Mouse (Mus musculus) liver, embryonic 14.5 days (tissue): ENCODE measurements around the gene Eppin. TPM values are rescaled to one million over a fixed set of nuclear protein-coding genes. Genes with fewer than 3 reads are reported as not detected.

ENCODE experiments used
- ATAC-seq: fragments of 200-750 bp; cut with Nextera tagmentation; 2 replicates; pipeline ENCODE4 v1.8.0; 2017; ENCODE audit warnings: moderate number of reproducible peaks, mild to moderate bottlenecking, moderate library complexity; ENCODE audit not compliant: insufficient read depth
- DNase-seq, 3 experiments: peaks; one replicate each; pipeline ENCODE4 v3.0.0-alpha.2; 2012 to 2013; ENCODE audit warnings: low read depth in 3 of 3, low spot score in 3 of 3
- H3K27ac ChIP-seq: fragments of 300-500 bp; sonication (generic); 2 replicates; pipeline ENCODE4 v1.5.1; 2014; ENCODE audit warnings: moderate library complexity, mild to moderate bottlenecking, control low read depth, inconsistent platforms
- H3K27me3 ChIP-seq: fragments of 300-500 bp; sonication (generic); 2 replicates; pipeline ENCODE4 v1.6.1; 2014; ENCODE audit warnings: mild to moderate bottlenecking, low read length, moderate library complexity; ENCODE audit not compliant: control insufficient read depth, insufficient read depth
- H3K36me3 ChIP-seq: fragments of 300-500 bp; sonication (generic); replicated peaks from 2 replicates; pipeline ENCODE4 v1.6.1; 2014; ENCODE audit warnings: low read depth; ENCODE audit not compliant: control insufficient read depth, insufficient read depth
- H3K4me1 ChIP-seq, 2 experiments: fragments of 200-500 bp in 1 of 2; fragments of 300-500 bp in 1 of 2; sonication (generic) in 1 of 2; replicated peaks; 2 replicates each; pipeline ENCODE4 v1.6.1; 2012 to 2014; ENCODE audit warnings: antibody characterized with exemption in 1 of 2, inconsistent platforms in 1 of 2, low read length in 1 of 2; ENCODE audit not compliant: control insufficient read depth in 2 of 2, insufficient read depth in 2 of 2
- H3K4me2 ChIP-seq: fragments of 300-500 bp; sonication (generic); 2 replicates; pipeline ENCODE4 v1.6.1; 2014; ENCODE audit warnings: low read depth, mild to moderate bottlenecking, control low read depth, moderate library complexity
- H3K4me3 ChIP-seq, 2 experiments: fragments of 200-500 bp in 1 of 2; fragments of 300-500 bp in 1 of 2; sonication (generic) in 1 of 2; 2 replicates each; pipeline ENCODE4 v1.5.1; 2012 to 2014; ENCODE audit warnings: low read depth in 2 of 2, low read length in 2 of 2, mild to moderate bottlenecking in 2 of 2, control low read depth in 1 of 2, inconsistent platforms in 1 of 2, moderate library complexity in 1 of 2; ENCODE audit not compliant: insufficient read depth in 1 of 2
- H3K9ac ChIP-seq: fragments of 300-500 bp; sonication (generic); replicated peaks from 2 replicates; pipeline ENCODE4 v1.6.1; 2014; ENCODE audit warnings: mild to moderate bottlenecking, control low read depth, moderate library complexity
- H3K9me3 ChIP-seq: fragments of 300-500 bp; sonication (generic); 2 replicates; pipeline ENCODE4 v1.6.1; 2016; ENCODE audit warnings: low read length, mixed read lengths; ENCODE audit not compliant: control insufficient read depth
- CTCF ChIP-seq: IDR thresholded peaks from 2 replicates; pipeline ENCODE4 v1.5.1; 2016; ENCODE audit warnings: antibody characterized with exemption, low read depth, control low read depth
- EP300 ChIP-seq: IDR thresholded peaks from 2 replicates; pipeline ENCODE4 v1.6.1; 2016; ENCODE audit warnings: antibody characterized with exemption, low read depth
- WGBS: fragments of 180-500 bp; shearing (Covaris S2); extraction: QIAGEN DNeasy Blood & Tissue Kit; methylation state at CpG from one replicate; pipeline ENCODE4 v1.1.7; 2014; ENCODE audit not compliant: insufficient replicate concordance; 5-methylcytosine and 5-hydroxymethylcytosine counted together
- polyA plus RNA-seq, 2 experiments: library from polyadenylated mRNA; depleted of rRNA in 1 of 2; stranded (reverse) in 1 of 2; unstranded in 1 of 2; fragments of >200 nt; fragmentation: Nextera tagmentation in 1 of 2; extraction: Ambion mirVana in 1 of 2; gene quantifications; 2 replicates each; pipeline versions ENCODE4 v1.2.1 to v1.2.3; 2012 to 2014

The Eppin gene
- polyA plus RNA-seq, 2 experiments: not detected

GRCm38 (mm10) chr2:164542132-164542531 is 51.3 kb downstream of the Eppin start:
- Histone ChIP-seq H3K4me3 (no peak overlapping the region), H3K9ac (no peak overlapping the region), H3K36me3 (no peaks in the 10 kb centered on the region), H3K4me1 (no peaks in the 10 kb centered on the region; a peak in 1 of 4 replicates), H3K4me2 (no peak overlapping the region), H3K27me3 (no peaks in the 10 kb centered on the region), H3K27ac (no peak overlapping the region), H3K9me3 (no peaks in the 10 kb centered on the region)
- TF ChIP-seq EP300 (no peak), CTCF (no peak)
- ATAC-seq (no peak), DNase-seq (no peak)
- 62% methylated on average over 5 of the region's 5 CpGs for WGBS

DNA sequence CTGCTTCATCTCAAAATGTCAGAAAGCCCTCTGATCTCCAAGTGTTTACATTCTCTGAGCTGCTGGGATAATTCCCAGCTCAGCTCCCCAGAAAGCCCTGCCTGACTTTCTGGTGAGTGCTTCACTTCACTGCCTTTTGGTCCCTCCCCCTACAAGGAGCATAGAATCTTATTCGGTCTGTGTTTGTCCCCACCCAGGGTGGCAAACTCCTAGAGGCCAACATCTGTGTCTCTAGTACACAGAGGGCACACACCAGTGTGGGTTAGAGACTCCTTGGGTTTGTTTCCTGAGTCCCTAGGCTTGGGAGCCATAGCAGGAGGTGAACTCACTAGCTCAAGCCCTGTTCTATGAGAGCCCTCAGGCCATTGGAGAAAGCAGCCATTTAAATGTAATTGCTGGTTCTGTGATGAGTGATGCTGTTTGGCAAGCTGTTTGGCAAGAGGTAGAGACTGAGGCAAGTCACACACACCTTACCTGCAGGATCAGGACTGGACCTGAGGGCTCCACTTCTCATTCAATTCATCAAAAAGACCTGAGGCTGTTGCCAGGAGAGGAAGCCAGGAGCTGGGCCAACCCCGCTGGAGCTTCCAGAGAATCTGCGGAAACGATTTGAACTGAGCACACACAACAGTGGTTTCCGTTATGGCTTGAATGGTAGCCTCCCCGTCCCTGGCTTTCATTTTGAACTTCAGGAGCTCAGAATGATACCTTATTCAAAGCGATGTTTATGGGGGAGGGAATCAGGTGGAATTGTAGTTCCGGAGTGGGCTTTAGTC is 52.6 kb downstream of the Eppin start:
- no peaks in the 10 kb centered on the region for H3K27me3 ChIP-seq
- no peak for TF ChIP-seq EP300
- no peak for TF ChIP-seq CTCF
- no peaks in the 10 kb centered on the region for H3K9me3 ChIP-seq
- ATAC-seq (no peak), DNase-seq (no peak)
- H3K4me2 ChIP-seq: no peak overlapping the region
- no peaks in the 10 kb centered on the region for H3K36me3 ChIP-seq
- H3K4me3 ChIP-seq: no peak overlapping the region
- H3K9ac ChIP-seq: no peak overlapping the region
- H3K4me1 ChIP-seq: no peaks in the 10 kb centered on the region; a peak in 1 of 4 replicates
- WGBS: 19% methylated on average over 8 of the region's 8 CpGs
- H3K27ac ChIP-seq: no peak overlapping the region

Other genes with a start within 250 kb of the Eppin start
Only the 30 nearest of the 32 such genes appear.
- gene Slpi, start 204.5 kb downstream of the Eppin start, polyA plus RNA-seq (2012; rRNA removed): 5.0 and 10.1 TPM in 2 replicates
- gene Slpi, start 204.5 kb downstream of the Eppin start, polyA plus RNA-seq (2014; fragmentation: Nextera tagmentation; extraction: Ambion mirVana): 19.9 and 20.8 TPM in 2 replicates
- 0.06 and 0.08 TPM in 2 replicates for gene Rbpjl, start 190.5 kb downstream of the Eppin start, polyA plus RNA-seq (2012; rRNA removed)
- 0.05 TPM in 1 of 2 replicates, not detected in the other for gene Rbpjl, start 190.5 kb downstream of the Eppin start, polyA plus RNA-seq (2014; fragmentation: Nextera tagmentation; extraction: Ambion mirVana)
- 0.16 and 0.44 TPM in 2 replicates for gene Matn4, start 188.4 kb downstream of the Eppin start, polyA plus RNA-seq (2012; rRNA removed)
- gene Matn4, start 188.4 kb downstream of the Eppin start, polyA plus RNA-seq (2014; fragmentation: Nextera tagmentation; extraction: Ambion mirVana): not detected in 2 replicates
- gene Sdc4, start 149.7 kb downstream of the Eppin start, polyA plus RNA-seq (2012; rRNA removed): 9.7 and 10.8 TPM in 2 replicates
- 23.8 and 25.4 TPM in 2 replicates for gene Sdc4, start 149.7 kb downstream of the Eppin start, polyA plus RNA-seq (2014; fragmentation: Nextera tagmentation; extraction: Ambion mirVana)
- gene Sys1, start 136.6 kb downstream of the Eppin start, polyA plus RNA-seq (2012; rRNA removed): 15.9 and 20.6 TPM in 2 replicates
- gene Sys1, start 136.6 kb downstream of the Eppin start, polyA plus RNA-seq (2014; fragmentation: Nextera tagmentation; extraction: Ambion mirVana): 30.7 TPM in 2 replicates
- 0.13 and 1.7 TPM in 2 replicates for gene Gm20458, start 132.6 kb downstream of the Eppin start, polyA plus RNA-seq (2012; rRNA removed)
- 1.9 and 5.9 TPM in 2 replicates for gene Gm20458, start 132.6 kb downstream of the Eppin start, polyA plus RNA-seq (2014; fragmentation: Nextera tagmentation; extraction: Ambion mirVana)
- not detected in 2 replicates for gene Trp53tg5, start 119.9 kb downstream of the Eppin start, polyA plus RNA-seq (2012; rRNA removed)
- gene Trp53tg5, start 119.9 kb downstream of the Eppin start, polyA plus RNA-seq (2014; fragmentation: Nextera tagmentation; extraction: Ambion mirVana): not detected in 2 replicates
- 4.0 and 5.8 TPM in 2 replicates for gene Dbndd2, start 107.5 kb downstream of the Eppin start, polyA plus RNA-seq (2012; rRNA removed)
- 1.4 and 4.0 TPM in 2 replicates for gene Dbndd2, start 107.5 kb downstream of the Eppin start, polyA plus RNA-seq (2014; fragmentation: Nextera tagmentation; extraction: Ambion mirVana)
- gene Pigt, start 96.1 kb downstream of the Eppin start, polyA plus RNA-seq (2012; rRNA removed): 21.7 and 26.5 TPM in 2 replicates
- gene Pigt, start 96.1 kb downstream of the Eppin start, polyA plus RNA-seq (2014; fragmentation: Nextera tagmentation; extraction: Ambion mirVana): 25.6 and 28.5 TPM in 2 replicates
- gene Wfdc2, start 31.2 kb downstream of the Eppin start, polyA plus RNA-seq (2012; rRNA removed): 0.96 and 1.2 TPM in 2 replicates
- gene Wfdc2, start 31.2 kb downstream of the Eppin start, polyA plus RNA-seq (2014; fragmentation: Nextera tagmentation; extraction: Ambion mirVana): 0.56 and 1.7 TPM in 2 replicates
- gene Spint3, start 20.1 kb downstream of the Eppin start, polyA plus RNA-seq (2012; rRNA removed): not detected in 2 replicates
- gene Spint3, start 20.1 kb downstream of the Eppin start, polyA plus RNA-seq (2014; fragmentation: Nextera tagmentation; extraction: Ambion mirVana): not detected in 2 replicates
- gene Wfdc6a, start 8.1 kb downstream of the Eppin start, polyA plus RNA-seq (2012; rRNA removed): 0.06 and 0.11 TPM in 2 replicates
- 0.19 TPM in 1 of 2 replicates, not detected in the other for gene Wfdc6a, start 8.1 kb downstream of the Eppin start, polyA plus RNA-seq (2014; fragmentation: Nextera tagmentation; extraction: Ambion mirVana)
- gene Wfdc6b, start 19.9 kb upstream of the Eppin start, polyA plus RNA-seq (2012; rRNA removed): not detected in 2 replicates
- not detected in 2 replicates for gene Wfdc6b, start 19.9 kb upstream of the Eppin start, polyA plus RNA-seq (2014; fragmentation: Nextera tagmentation; extraction: Ambion mirVana)
- gene Wfdc8, start 20.0 kb upstream of the Eppin start, polyA plus RNA-seq (2012; rRNA removed): not detected in 2 replicates
- not detected in 2 replicates for gene Wfdc8, start 20.0 kb upstream of the Eppin start, polyA plus RNA-seq (2014; fragmentation: Nextera tagmentation; extraction: Ambion mirVana)
- not detected in 2 replicates for gene Wfdc16, start 45.2 kb upstream of the Eppin start, polyA plus RNA-seq (2012; rRNA removed)
- not detected in 2 replicates for gene Wfdc16, start 45.2 kb upstream of the Eppin start, polyA plus RNA-seq (2014; fragmentation: Nextera tagmentation; extraction: Ambion mirVana)
- not detected in 2 replicates for gene Wfdc10, start 62.5 kb upstream of the Eppin start, polyA plus RNA-seq (2012; rRNA removed)
- not detected in 2 replicates for gene Wfdc10, start 62.5 kb upstream of the Eppin start, polyA plus RNA-seq (2014; fragmentation: Nextera tagmentation; extraction: Ambion mirVana)
- not detected in 2 replicates for gene Wfdc9, start 63.0 kb upstream of the Eppin start, polyA plus RNA-seq (2012; rRNA removed)
- gene Wfdc9, start 63.0 kb upstream of the Eppin start, polyA plus RNA-seq (2014; fragmentation: Nextera tagmentation; extraction: Ambion mirVana): not detected in 2 replicates
- gene Wfdc11, start 80.5 kb upstream of the Eppin start, polyA plus RNA-seq (2012; rRNA removed): not detected in 2 replicates
- not detected in 2 replicates for gene Wfdc11, start 80.5 kb upstream of the Eppin start, polyA plus RNA-seq (2014; fragmentation: Nextera tagmentation; extraction: Ambion mirVana)
- gene Wfdc13, start 91.5 kb upstream of the Eppin start, polyA plus RNA-seq (2012; rRNA removed): not detected in 2 replicates
- gene Wfdc13, start 91.5 kb upstream of the Eppin start, polyA plus RNA-seq (2014; fragmentation: Nextera tagmentation; extraction: Ambion mirVana): not detected in 2 replicates
- 0.08 TPM in 1 of 2 replicates, not detected in the other for gene Spint4, start 104.9 kb upstream of the Eppin start, polyA plus RNA-seq (2012; rRNA removed)
- not detected in 2 replicates for gene Spint4, start 104.9 kb upstream of the Eppin start, polyA plus RNA-seq (2014; fragmentation: Nextera tagmentation; extraction: Ambion mirVana)
- not detected in 2 replicates for gene Spint5, start 121.7 kb upstream of the Eppin start, polyA plus RNA-seq (2012; rRNA removed)
- not detected in 2 replicates for gene Spint5, start 121.7 kb upstream of the Eppin start, polyA plus RNA-seq (2014; fragmentation: Nextera tagmentation; extraction: Ambion mirVana)
- 1.7 and 1.9 TPM in 2 replicates for gene Wfdc3, start 152.3 kb upstream of the Eppin start, polyA plus RNA-seq (2012; rRNA removed)
- 1.6 and 2.1 TPM in 2 replicates for gene Wfdc3, start 152.3 kb upstream of the Eppin start, polyA plus RNA-seq (2014; fragmentation: Nextera tagmentation; extraction: Ambion mirVana)
- 16.2 and 26.0 TPM in 2 replicates for gene Dnttip1, start 152.4 kb upstream of the Eppin start, polyA plus RNA-seq (2012; rRNA removed)
- 36.7 and 43.7 TPM in 2 replicates for gene Dnttip1, start 152.4 kb upstream of the Eppin start, polyA plus RNA-seq (2014; fragmentation: Nextera tagmentation; extraction: Ambion mirVana)
- gene Ube2c, start 176.3 kb upstream of the Eppin start, polyA plus RNA-seq (2012; rRNA removed): 459 and 465 TPM in 2 replicates
- gene Ube2c, start 176.3 kb upstream of the Eppin start, polyA plus RNA-seq (2014; fragmentation: Nextera tagmentation; extraction: Ambion mirVana): 533 and 562 TPM in 2 replicates
- gene Tnnc2, start 186.4 kb upstream of the Eppin start, polyA plus RNA-seq (2012; rRNA removed): 0.15 and 0.32 TPM in 2 replicates
- gene Tnnc2, start 186.4 kb upstream of the Eppin start, polyA plus RNA-seq (2014; fragmentation: Nextera tagmentation; extraction: Ambion mirVana): 0.44 TPM in 1 of 2 replicates, not detected in the other
- 2.3 TPM in 2 replicates for gene Snx21, start 192.2 kb upstream of the Eppin start, polyA plus RNA-seq (2012; rRNA removed)
- 2.9 and 4.4 TPM in 2 replicates for gene Snx21, start 192.2 kb upstream of the Eppin start, polyA plus RNA-seq (2014; fragmentation: Nextera tagmentation; extraction: Ambion mirVana)
- 20.6 and 22.1 TPM in 2 replicates for gene Acot8, start 211.3 kb upstream of the Eppin start, polyA plus RNA-seq (2012; rRNA removed)
- 13.5 and 14.7 TPM in 2 replicates for gene Acot8, start 211.3 kb upstream of the Eppin start, polyA plus RNA-seq (2014; fragmentation: Nextera tagmentation; extraction: Ambion mirVana)
- gene Zswim3, start 211.5 kb upstream of the Eppin start, polyA plus RNA-seq (2012; rRNA removed): 2.2 and 2.4 TPM in 2 replicates
- gene Zswim3, start 211.5 kb upstream of the Eppin start, polyA plus RNA-seq (2014; fragmentation: Nextera tagmentation; extraction: Ambion mirVana): 3.7 and 4.5 TPM in 2 replicates
- gene Zswim1, start 229.1 kb upstream of the Eppin start, polyA plus RNA-seq (2012; rRNA removed): 2.0 and 2.6 TPM in 2 replicates
- 3.6 and 4.6 TPM in 2 replicates for gene Zswim1, start 229.1 kb upstream of the Eppin start, polyA plus RNA-seq (2014; fragmentation: Nextera tagmentation; extraction: Ambion mirVana)
- not detected in 2 replicates for gene Spata25, start 234.9 kb upstream of the Eppin start, polyA plus RNA-seq (2012; rRNA removed)
- gene Spata25, start 234.9 kb upstream of the Eppin start, polyA plus RNA-seq (2014; fragmentation: Nextera tagmentation; extraction: Ambion mirVana): not detected in 2 replicates